Mouse (Mus musculus) kidney, embryonic 14.5 days (tissue): ENCODE results near the gene Ube2g2. TPM values are rescaled to one million over a fixed set of nuclear protein-coding genes. Genes with fewer than 3 reads are reported as not detected.

ENCODE experiments used
- ATAC-seq: fragments of 200-750 bp; cut with Nextera tagmentation; 2 replicates; pipeline ENCODE4 v1.8.0; 2017; ENCODE audit warnings: moderate number of reproducible peaks, mild to moderate bottlenecking, moderate TSS enrichment, moderate library complexity; ENCODE audit not compliant: low FRiP score, low TSS enrichment
- H3K27ac ChIP-seq: fragments of 300-500 bp; sonication (generic); 2 replicates; pipeline ENCODE4 v1.5.1; 2014; ENCODE audit warnings: low read depth, mild to moderate bottlenecking, low read length, moderate library complexity, mixed read lengths
- H3K27me3 ChIP-seq: fragments of 300-500 bp; sonication (generic); 2 replicates; pipeline ENCODE4 v1.6.1; 2014; ENCODE audit warnings: mild to moderate bottlenecking, low read length; ENCODE audit not compliant: control insufficient read depth, insufficient read depth
- H3K36me3 ChIP-seq: fragments of 300-500 bp; sonication (generic); 2 replicates; pipeline ENCODE4 v1.6.1; 2014; ENCODE audit warnings: low read length, mixed read lengths; ENCODE audit not compliant: control insufficient read depth, insufficient read depth
- H3K4me1 ChIP-seq: fragments of 300-500 bp; sonication (generic); 2 replicates; pipeline ENCODE4 v1.6.1; 2014; ENCODE audit warnings: low read length, mixed read lengths; ENCODE audit not compliant: control insufficient read depth, insufficient read depth
- H3K4me2 ChIP-seq: fragments of 300-500 bp; sonication (generic); replicated peaks from 2 replicates; pipeline ENCODE4 v1.6.1; 2014; ENCODE audit warnings: low read depth, mild to moderate bottlenecking, low read length
- H3K4me3 ChIP-seq: fragments of 300-500 bp; sonication (generic); 2 replicates; pipeline ENCODE4 v1.5.1; 2014; ENCODE audit warnings: mild to moderate bottlenecking, low read length
- H3K9ac ChIP-seq: fragments of 300-500 bp; sonication (generic); 2 replicates; pipeline ENCODE4 v1.6.1; 2014; ENCODE audit warnings: low read depth, mild to moderate bottlenecking, low read length, moderate library complexity
- H3K9me3 ChIP-seq: fragments of 300-500 bp; sonication (generic); 2 replicates; pipeline ENCODE4 v1.6.1; 2016; ENCODE audit warnings: low read length; ENCODE audit not compliant: control insufficient read depth
- WGBS: fragments of 180-500 bp; shearing (Covaris S2); extraction: QIAGEN DNeasy Blood & Tissue Kit; methylation state at CpG from one replicate; pipeline ENCODE4 v1.1.7; 2014; 5-methylcytosine and 5-hydroxymethylcytosine counted together
- polyA plus RNA-seq: library from polyadenylated mRNA; unstranded; fragments of >200 nt; fragmentation: Nextera tagmentation; extraction: Ambion mirVana; gene quantifications from 2 replicates; pipeline ENCODE4 v1.2.1, GENCODE M21; 2014

Gene Ube2g2
- polyA plus RNA-seq, result 41.3 and 51.8 TPM in 2 replicates

- peak within 1 kb of the TSS; percentile 90 for H3K27ac ChIP-seq
- ATAC-seq, result peak; percentile 90
- H3K9me3 ChIP-seq, result no peaks in the 10 kb centered on the region
- peak within 1 kb of the TSS; percentile 96 for H3K9ac ChIP-seq
- peak within 1 kb of the TSS; percentile 93 for H3K4me3 ChIP-seq
- 1% methylated on average over 95 of the region's 96 CpGs for WGBS
- no peaks in the 10 kb centered on the region for H3K27me3 ChIP-seq
- H3K4me1 ChIP-seq, result peaks cover 11% of the 10 kb centered on the region; the same call in 1 of the 2 replicates
- peaks cover 11% of the 10 kb centered on the region; the same call in 1 of the 2 replicates for H3K36me3 ChIP-seq
- peak within 1 kb of the TSS; percentile 68 for H3K4me2 ChIP-seq
Measured at GRCm38 (mm10) chr10:77622055-77622988, at the start of gene Ube2g2. TSS of gene Ube2g2 (plus strand) at chr10:77622275.

GRCm38 (mm10) chr10:77573162-77573561 is 48.9 kb upstream of the Ube2g2 start:
- Histone ChIP-seq H3K27ac (no peak overlapping the region), H3K9ac (no peak overlapping the region), H3K4me2 (no peak overlapping the region), H3K27me3 (no peaks in the 10 kb centered on the region), H3K4me3 (no peak overlapping the region), H3K4me1 (0 out of 2 replicates have a peak, but pooled peaks cover 5% of the 10 kb centered on the region), H3K9me3 (no peaks in the 10 kb centered on the region), H3K36me3 (no peaks in the 10 kb centered on the region)
- ATAC-seq, result no peak
- WGBS, result 32% methylated on average over 1 of the region's 1 CpGs

- H3K27me3 ChIP-seq, result no peaks in the 10 kb centered on the region
- H3K9me3 ChIP-seq, result no peaks in the 10 kb centered on the region
- H3K27ac ChIP-seq, result no peak overlapping the region
- no peak overlapping the region for H3K4me2 ChIP-seq
- no peak for ATAC-seq
- H3K9ac ChIP-seq, result no peak overlapping the region
- peaks cover 13% of the 10 kb centered on the region; the same call in 1 of the 2 replicates for H3K4me1 ChIP-seq
- 58% methylated on average over 10 of the region's 10 CpGs for WGBS
- no peaks in the 10 kb centered on the region for H3K36me3 ChIP-seq
- H3K4me3 ChIP-seq, result no peak overlapping the region
Measured at GRCm38 (mm10) chr10:77580027-77580920, 41.8 kb upstream of the Ube2g2 start.

- H3K4me1 ChIP-seq, result peaks cover 13% of the 10 kb centered on the region; the same call in 1 of the 2 replicates
- peak overlapping the region; percentile 78 for H3K9ac ChIP-seq
- peak overlapping the region; percentile 77; the same call in 1 of the 2 replicates for H3K27ac ChIP-seq
- 7% methylated on average over 8 of the region's 8 CpGs for WGBS
- 0 out of 2 replicates have a peak, but pooled peaks cover 3% of the 10 kb centered on the region for H3K36me3 ChIP-seq
- H3K9me3 ChIP-seq, result no peaks in the 10 kb centered on the region
- H3K4me2 ChIP-seq, result peak overlapping the region; percentile 91
- peak; percentile 5 for ATAC-seq
- H3K4me3 ChIP-seq, result peak overlapping the region; percentile 87
- no peaks in the 10 kb centered on the region for H3K27me3 ChIP-seq
Measured at GRCm38 (mm10) chr10:77581023-77581407, 41.1 kb upstream of the Ube2g2 start.

GRCm38 (mm10) chr10:77581408-77582284 is 40.4 kb upstream of the Ube2g2 start, which contains the start of gene Pttg1ip:
TSS of gene Pttg1ip (plus strand) at chr10:77581720.
- H3K4me3 ChIP-seq, result peak within 1 kb of the TSS; percentile 87
- H3K27me3 ChIP-seq, result no peaks in the 10 kb centered on the region
- under 1% methylated on average over 64 of the region's 64 CpGs for WGBS
- peak; percentile 97 for ATAC-seq
- H3K4me2 ChIP-seq, result peak within 1 kb of the TSS; percentile 91
- peak within 1 kb of the TSS; percentile 78 for H3K9ac ChIP-seq
- H3K4me1 ChIP-seq, result peaks cover 13% of the 10 kb centered on the region; the same call in 1 of the 2 replicates
- H3K36me3 ChIP-seq, result 0 out of 2 replicates have a peak, but pooled peaks cover 5% of the 10 kb centered on the region
- H3K9me3 ChIP-seq, result no peaks in the 10 kb centered on the region
- peak within 1 kb of the TSS; percentile 95 for H3K27ac ChIP-seq

- peaks cover 11% of the 10 kb centered on the region; the same call in 1 of the 2 replicates for H3K36me3 ChIP-seq
- H3K9me3 ChIP-seq, result no peaks in the 10 kb centered on the region
- peak overlapping the region; percentile 91 for H3K4me2 ChIP-seq
- 0 out of 2 replicates have a peak, but pooled peaks have one; percentile 1 for ATAC-seq
- H3K27ac ChIP-seq, result peak overlapping the region; percentile 95
- peaks cover 13% of the 10 kb centered on the region; the same call in 1 of the 2 replicates for H3K4me1 ChIP-seq
- H3K9ac ChIP-seq, result peak overlapping the region; percentile 78
- peak overlapping the region; percentile 87 for H3K4me3 ChIP-seq
- 11% methylated on average over 8 of the region's 8 CpGs for WGBS
- no peaks in the 10 kb centered on the region for H3K27me3 ChIP-seq
Measured at GRCm38 (mm10) chr10:77582285-77582618, 39.8 kb upstream of the Ube2g2 start.

- H3K4me1 ChIP-seq, result peaks cover 13% of the 10 kb centered on the region; the same call in 1 of the 2 replicates
- no peak for ATAC-seq
- no peaks in the 10 kb centered on the region for H3K9me3 ChIP-seq
- no peak overlapping the region for H3K9ac ChIP-seq
- peaks cover 21% of the 10 kb centered on the region for H3K36me3 ChIP-seq
- H3K27ac ChIP-seq, result no peak overlapping the region
- no peak overlapping the region for H3K4me3 ChIP-seq
- no peaks in the 10 kb centered on the region for H3K27me3 ChIP-seq
- WGBS, result 49% methylated on average over 10 of the region's 10 CpGs
- H3K4me2 ChIP-seq, result no peak overlapping the region
Measured at GRCm38 (mm10) chr10:77583795-77584422, 38.2 kb upstream of the Ube2g2 start.
